Mouse (Mus musculus) liver, postnatal 0 days (tissue): Measurements from ENCODE around the gene Tmem222. TPM values are rescaled to one million over a fixed set of nuclear protein-coding genes. Genes with fewer than 3 reads are reported as not detected.

Experiments
- ATAC-seq: fragments of 200-750 bp; cut with Nextera tagmentation; 2 replicates; pipeline ENCODE4 v1.8.0; 2017; ENCODE audit warnings: mild to moderate bottlenecking, moderate library complexity
- DNase-seq: peaks from one replicate; pipeline ENCODE4 v3.0.0-alpha.2; 2016
- H3K27ac ChIP-seq: fragments of 300-500 bp; sonication (generic); 2 replicates; pipeline ENCODE4 v1.5.1; 2014; ENCODE audit warnings: antibody characterized with exemption, moderate library complexity, mild to moderate bottlenecking, low read depth
- H3K27me3 ChIP-seq: fragments of 300-500 bp; sonication (generic); 2 replicates; pipeline ENCODE4 v1.6.1; 2014; ENCODE audit warnings: low read length, control low read depth, mixed read lengths; ENCODE audit not compliant: insufficient read depth
- H3K36me3 ChIP-seq: fragments of 300-500 bp; sonication (generic); replicated peaks from 2 replicates; pipeline ENCODE4 v1.6.1; 2014; ENCODE audit warnings: mild to moderate bottlenecking, control low read depth, low read length, moderate library complexity, mixed read lengths; ENCODE audit not compliant: insufficient read depth
- H3K4me1 ChIP-seq: fragments of 300-500 bp; sonication (generic); 2 replicates; pipeline ENCODE4 v1.6.1; 2014; ENCODE audit warnings: antibody characterized with exemption, mild to moderate bottlenecking, control low read depth; ENCODE audit not compliant: insufficient read depth
- H3K4me2 ChIP-seq: fragments of 300-500 bp; sonication (generic); 2 replicates; pipeline ENCODE4 v1.6.1; 2014; ENCODE audit warnings: low read depth, mild to moderate bottlenecking, low read length, moderate library complexity, mixed read lengths
- H3K4me3 ChIP-seq: fragments of 300-500 bp; sonication (generic); 2 replicates; pipeline ENCODE4 v1.5.1; 2014; ENCODE audit warnings: low read depth, low read length
- H3K9ac ChIP-seq: fragments of 300-500 bp; sonication (generic); replicated peaks from 2 replicates; pipeline ENCODE4 v1.6.1; 2014; ENCODE audit warnings: mild to moderate bottlenecking, moderate library complexity
- H3K9me3 ChIP-seq: fragments of 300-500 bp; sonication (generic); 2 replicates; pipeline ENCODE4 v1.6.1; 2016; ENCODE audit warnings: mild to moderate bottlenecking, control low read depth, low read length, mixed read lengths
- CTCF ChIP-seq: sonication (generic); IDR thresholded peaks from 2 replicates; pipeline ENCODE4 v1.5.1; 2016; ENCODE audit warnings: antibody characterized with exemption, low read depth
- EP300 ChIP-seq: IDR thresholded peaks from 2 replicates; pipeline ENCODE4 v1.6.1; 2016; ENCODE audit warnings: antibody characterized with exemption, low read depth, mild to moderate bottlenecking
- WGBS: fragments of 180-500 bp; shearing (Covaris S2); extraction: QIAGEN DNeasy Blood & Tissue Kit; methylation state at CpG from one replicate; pipeline ENCODE4 v1.1.7; 2014; ENCODE audit not compliant: insufficient replicate concordance; 5-methylcytosine and 5-hydroxymethylcytosine counted together
- polyA plus RNA-seq: library from polyadenylated mRNA; unstranded; fragments of >200 nt; fragmentation: Nextera tagmentation; extraction: Ambion mirVana; gene quantifications from 2 replicates; pipeline ENCODE4 v1.2.1, GENCODE M21; 2015

Tmem222 gene
- polyA plus RNA-seq, 1 experiment from 2014 or later: 30.8 TPM

- DNase-seq (no peak), ATAC-seq (no peak)
- H3K9ac ChIP-seq: no peak overlapping the region
- no peaks in the 10 kb centered on the region for H3K9me3 ChIP-seq
- no peaks in the 10 kb centered on the region for H3K4me1 ChIP-seq
- H3K4me3 ChIP-seq: no peak overlapping the region
- H3K27ac ChIP-seq: no peak overlapping the region
- TF ChIP-seq CTCF: no peak
- H3K27me3 ChIP-seq: no peaks in the 10 kb centered on the region
- 72% methylated on average over 12 of the region's 12 CpGs for WGBS
- no peak overlapping the region for H3K4me2 ChIP-seq
- peaks cover 62% of the 10 kb centered on the region for H3K36me3 ChIP-seq
Measured at GRCm38 (mm10) chr4:133298516-133299365, 21.1 kb upstream of the Tmem222 start.

GRCm38 (mm10) chr4:133297801-133298238, 20.2 kb upstream of the Tmem222 start:
- no peak overlapping the region for H3K9ac ChIP-seq
- no peak overlapping the region for H3K4me3 ChIP-seq
- 3% methylated on average over 5 of the region's 5 CpGs for WGBS
- no peak overlapping the region for H3K4me2 ChIP-seq
- no peaks in the 10 kb centered on the region for H3K9me3 ChIP-seq
- TF ChIP-seq EP300: no peak
- TF ChIP-seq CTCF: peak; percentile 98
- peaks cover 65% of the 10 kb centered on the region for H3K36me3 ChIP-seq
- peak; percentile 83 for DNase-seq
- H3K4me1 ChIP-seq: no peaks in the 10 kb centered on the region
- ATAC-seq: peak; percentile 76
- H3K27ac ChIP-seq: no peak overlapping the region
- no peaks in the 10 kb centered on the region for H3K27me3 ChIP-seq

DNA sequence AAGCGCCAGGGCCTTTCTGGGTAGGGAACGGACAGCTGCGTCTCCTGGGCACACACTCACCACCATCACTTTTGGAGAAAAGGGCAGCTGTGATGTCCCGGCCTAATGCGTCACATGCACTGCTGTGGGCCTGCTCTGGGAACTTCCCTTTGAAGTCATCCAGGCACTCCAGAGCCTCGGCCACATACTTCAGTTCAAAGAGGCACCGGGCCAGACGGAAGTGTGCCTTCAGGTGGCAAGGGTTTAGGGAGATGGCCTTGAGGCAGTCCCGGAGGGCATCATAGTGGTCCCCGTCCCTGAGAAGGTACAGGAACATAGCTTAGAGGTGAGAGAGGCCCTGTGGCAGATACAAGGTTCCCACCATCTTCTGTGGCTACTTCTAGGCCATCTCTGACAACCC, 19.8 kb upstream of the Tmem222 start:
- no peaks in the 10 kb centered on the region for H3K4me1 ChIP-seq
- TF ChIP-seq EP300 (no peak), CTCF (no peak)
- no peak overlapping the region for H3K27ac ChIP-seq
- ATAC-seq (no peak), DNase-seq (no peak)
- H3K4me3 ChIP-seq: no peak overlapping the region
- 76% methylated on average over 10 of the region's 10 CpGs for WGBS
- no peak overlapping the region for H3K9ac ChIP-seq
- peaks cover 65% of the 10 kb centered on the region for H3K36me3 ChIP-seq
- H3K4me2 ChIP-seq: no peak overlapping the region
- H3K9me3 ChIP-seq: no peaks in the 10 kb centered on the region
- no peaks in the 10 kb centered on the region for H3K27me3 ChIP-seq

- WGBS: 80% methylated on average over 11 of the region's 11 CpGs
Measured at GRCm38 (mm10) chr4:133294084-133294483, 16.5 kb upstream of the Tmem222 start.

DNA sequence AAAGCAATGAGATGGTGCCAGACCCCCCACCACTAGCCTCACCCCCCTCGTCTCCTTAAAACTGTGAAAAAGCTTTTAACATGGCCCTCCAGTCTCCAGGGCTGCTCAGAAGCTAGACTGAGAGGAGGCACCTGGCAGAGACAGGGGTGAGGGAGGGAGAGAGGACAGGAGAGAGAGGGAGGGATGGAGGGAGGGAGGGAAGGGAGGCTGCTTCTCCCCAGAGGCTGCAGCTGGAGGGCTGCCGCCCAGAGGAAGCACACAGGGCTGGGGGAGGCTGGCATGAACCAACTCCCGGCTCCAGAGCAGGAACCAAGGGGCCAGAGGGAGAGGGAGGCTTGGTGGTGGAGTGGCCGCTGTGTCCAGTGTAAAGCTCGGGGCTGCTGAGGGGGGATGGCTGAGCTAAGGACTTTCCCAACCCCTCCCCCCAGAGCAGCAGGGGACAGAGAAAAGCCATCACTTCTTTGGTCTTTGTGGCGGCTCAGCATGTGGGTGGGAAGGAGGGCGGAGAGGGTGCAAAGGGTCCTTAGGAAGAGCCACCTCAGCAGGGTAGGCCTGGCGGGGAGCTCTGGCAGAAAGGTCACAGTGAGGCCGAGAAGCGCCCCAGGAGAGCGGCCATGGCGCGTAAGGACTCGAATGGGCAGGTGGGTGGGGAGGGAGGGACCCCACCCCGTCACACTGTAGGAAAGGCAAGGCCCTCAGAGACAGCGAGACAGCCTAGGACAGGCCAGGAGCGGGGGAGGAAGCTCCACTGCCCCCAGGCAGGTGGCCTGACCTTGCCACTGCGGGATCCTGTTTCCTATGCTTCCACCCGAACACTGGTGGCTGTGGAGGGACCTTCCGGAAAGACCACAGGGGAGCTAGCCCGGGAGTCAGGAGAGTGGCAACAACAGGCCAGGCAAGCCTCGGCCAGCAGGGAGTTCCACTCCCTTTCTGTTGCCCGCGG, 15.6 kb upstream of the Tmem222 start:
- DNase-seq: no peak
- peak; percentile 22 for ATAC-seq
- WGBS: 65% methylated on average over 24 of the region's 24 CpGs

More at GRCm38 (mm10) chr4:133294084-133294483, 16.5 kb upstream of the Tmem222 start:
- no peak overlapping the region for H3K4me3 ChIP-seq
- peaks cover 46% of the 10 kb centered on the region for H3K36me3 ChIP-seq
- no peaks in the 10 kb centered on the region for H3K4me1 ChIP-seq
- H3K27ac ChIP-seq: no peak overlapping the region
- DNase-seq (no peak), ATAC-seq (no peak)
- no peak overlapping the region for H3K9ac ChIP-seq
- H3K9me3 ChIP-seq: no peaks in the 10 kb centered on the region
- H3K4me2 ChIP-seq: no peak overlapping the region
- TF ChIP-seq EP300: no peak
- TF ChIP-seq CTCF: no peak
- no peaks in the 10 kb centered on the region for H3K27me3 ChIP-seq

DNA sequence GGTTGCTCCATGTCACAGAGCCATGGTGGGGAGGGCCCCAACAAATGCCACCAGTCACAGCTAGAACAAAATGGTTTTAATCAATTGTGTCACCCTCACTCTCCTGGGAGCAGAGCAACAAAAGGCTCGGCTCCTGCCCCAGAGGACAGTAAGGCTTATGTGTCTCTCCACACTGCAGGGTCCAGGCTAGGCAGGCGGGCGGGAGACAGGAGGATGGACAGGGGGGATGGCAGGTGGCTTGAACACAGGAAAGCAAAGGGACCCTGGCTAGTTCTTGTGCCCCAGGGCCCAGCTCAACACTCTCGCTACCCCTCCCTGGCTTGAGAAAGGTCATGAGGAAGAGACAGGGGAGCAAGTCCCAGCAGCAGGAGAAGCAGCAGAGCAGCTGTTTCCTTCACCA, 14.8 kb upstream of the Tmem222 start:
- no peaks in the 10 kb centered on the region for H3K9me3 ChIP-seq
- ATAC-seq (no peak), DNase-seq (no peak)
- no peak overlapping the region for H3K9ac ChIP-seq
- no peaks in the 10 kb centered on the region for H3K27me3 ChIP-seq
- H3K36me3 ChIP-seq: peaks cover 40% of the 10 kb centered on the region
- no peak overlapping the region for H3K4me2 ChIP-seq
- no peaks in the 10 kb centered on the region for H3K4me1 ChIP-seq
- H3K4me3 ChIP-seq: no peak overlapping the region
- 90% methylated on average over 4 of the region's 4 CpGs for WGBS
- no peak for TF ChIP-seq EP300
- TF ChIP-seq CTCF: no peak
- H3K27ac ChIP-seq: no peak overlapping the region

More for the DNA sequence above, 15.6 kb upstream of the Tmem222 start:
- H3K36me3 ChIP-seq: peaks cover 40% of the 10 kb centered on the region
- TF ChIP-seq CTCF: no peak
- no peak for TF ChIP-seq EP300
- H3K27me3 ChIP-seq: no peaks in the 10 kb centered on the region
- no peak overlapping the region for H3K4me3 ChIP-seq
- H3K9me3 ChIP-seq: no peaks in the 10 kb centered on the region
- H3K9ac ChIP-seq: no peak overlapping the region
- no peak overlapping the region for H3K27ac ChIP-seq
- no peak overlapping the region for H3K4me2 ChIP-seq
- H3K4me1 ChIP-seq: no peaks in the 10 kb centered on the region
